Mouse (Mus musculus): ENCODE data around the gene Inf2.

GRCm38 (mm10) chr12:112597618-112598017 is 9.0 kb downstream of the Inf2 start:
- TF ChIP-seq CTCF (IDR thresholded peaks at IDR 0.05; ENCODE audit: control insufficient read depth, insufficient read depth, insufficient read length) (no peak), MYOG (IDR thresholded peaks at IDR 0.05; ENCODE audit: control insufficient read depth, extremely low read depth, insufficient read length) (no peak), FOSL1 (IDR thresholded peaks at IDR 0.05; ENCODE audit: insufficient read depth, low read length, poor library complexity, severe bottlenecking) (no peak), USF1 (IDR thresholded peaks at IDR 0.05; ENCODE audit: low read depth) (no peak), MYOD1 (IDR thresholded peaks at IDR 0.05; ENCODE audit: control insufficient read depth, insufficient read length, low read depth) (no peak)
